In the genomic region with DNA sequence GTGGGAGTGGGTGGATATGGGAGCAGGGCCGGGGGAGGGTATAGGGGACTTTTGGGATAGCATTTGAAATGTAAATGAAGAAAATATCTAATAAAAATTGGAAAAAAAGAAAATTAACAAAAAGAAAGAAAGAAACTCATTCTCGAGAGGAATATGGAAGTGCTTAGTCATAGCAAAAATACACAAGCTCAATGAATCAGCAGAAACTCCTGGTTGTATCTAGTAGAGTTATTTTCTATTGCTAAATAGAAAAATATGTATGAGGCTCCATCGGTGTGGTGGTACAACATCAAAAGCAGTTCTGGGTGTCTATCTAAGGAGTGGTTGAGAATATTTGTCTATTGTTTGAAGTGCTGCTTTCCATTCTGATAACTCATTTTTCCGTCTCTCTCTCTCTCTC, we compare ENCODE assay signal across 19 mouse cellular contexts.
"Had no signal": no experiment of that assay in that cellular context is flagged by ENCODE, and none has a peak within 500 bp of the region (broad histone marks: within the 10 kb centered on the region; RNA-seq: fewer than 3 reads in every experiment).

No protein-coding gene starts in this region.

- H3K27me3 ChIP-seq: midbrain, embryonic 12.5 days; neural tube, embryonic 15.5 days had no signal

- DNase-seq: lung, adult 18-20 months; lung, embryonic 14.5 days; lung, postnatal 10 days; lung, postnatal 4 days; midbrain, embryonic 14.5 days; retina, postnatal 1 day; right cerebral cortex, adult 18-20 months; right cerebral cortex, postnatal 25 days; right cerebral cortex, postnatal 4 days; spleen, adult 18-20 months; thymus, adult 2 months; thymus, postnatal 25 days; thymus, postnatal 4 days had no signal

- H3K27ac ChIP-seq: midbrain, embryonic 10.5 days; midbrain, embryonic 12.5 days; neural tube, embryonic 13.5 days; neural tube, embryonic 15.5 days had no signal

- H3K4me1 ChIP-seq: midbrain, embryonic 10.5 days; midbrain, embryonic 12.5 days; neural tube, embryonic 13.5 days; neural tube, embryonic 15.5 days had no signal

- H3K4me2 ChIP-seq: lung, embryonic 14.5 days; midbrain, embryonic 12.5 days; neural tube, embryonic 13.5 days; neural tube, embryonic 15.5 days had no signal

- H3K9ac ChIP-seq: lung, embryonic 14.5 days; midbrain, embryonic 12.5 days; neural tube, embryonic 13.5 days; neural tube, embryonic 15.5 days had no signal

- H3K4me3 ChIP-seq: midbrain, embryonic 10.5 days; midbrain, embryonic 12.5 days; myocyte; neural tube, embryonic 13.5 days; neural tube, embryonic 15.5 days had no signal

- H3K36me3 ChIP-seq: midbrain, embryonic 10.5 days; midbrain, embryonic 12.5 days; neural tube, embryonic 13.5 days; neural tube, embryonic 15.5 days had no signal

- ATAC-seq: midbrain, embryonic 16.5 days had no signal

- H3K9me3 ChIP-seq: midbrain, embryonic 10.5 days; midbrain, embryonic 12.5 days; neural tube, embryonic 13.5 days; neural tube, embryonic 15.5 days had no signal
